21 mouse cellular contexts compared by ENCODE assay signal in the genomic region with DNA sequence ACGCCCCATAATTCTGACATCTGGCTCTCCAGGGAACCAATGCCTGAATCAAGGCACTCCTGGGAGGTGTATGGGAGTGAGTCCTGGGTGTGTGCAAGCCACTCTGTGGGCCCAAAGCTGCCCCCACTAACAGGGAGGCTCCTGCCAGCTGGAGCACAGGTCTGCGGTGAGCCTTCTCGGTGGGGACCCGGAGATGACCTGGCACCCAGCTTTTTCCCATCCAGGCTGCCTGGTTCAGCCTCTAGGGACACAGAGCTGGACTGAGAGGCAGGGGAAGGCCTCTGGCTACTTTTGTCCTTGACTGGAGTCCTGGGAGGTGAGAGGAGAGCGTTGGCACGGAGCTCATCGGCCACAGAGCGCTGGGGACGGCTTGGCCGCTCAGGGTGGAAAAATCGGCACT. TPM values are rescaled to one million over a fixed set of nuclear protein-coding genes. Genes with fewer than 3 reads are reported as not detected.
DNase-seq lines count a peak whose midpoint lies in the region; ATAC-seq and TF ChIP-seq lines count a peak whose summit lies in the region.
"Had no signal": no experiment of that assay in that cellular context is flagged by ENCODE, and none has a peak within 500 bp of the region (broad histone marks: within the 10 kb centered on the region; RNA-seq: fewer than 3 reads in every experiment).

No protein-coding gene starts in this region.

- H3K36me3 ChIP-seq in heart, embryonic 10.5 days, result peaks cover 17% of the 10 kb centered on the region; the same call in 1 of the 2 replicates
- H3K36me3 ChIP-seq in forebrain, embryonic 12.5 days (replicated peaks), result no peaks in the 10 kb centered on the region
- H3K36me3 ChIP-seq: embryonic facial prominence, embryonic 10.5 days; hindbrain, embryonic 12.5 days; intestine, embryonic 15.5 days had no signal

- H3K27ac ChIP-seq in heart, embryonic 10.5 days, result no peak overlapping the region
- no peak overlapping the region for H3K27ac ChIP-seq in cerebellum, adult 2 months (ENCODE audit: insufficient read depth, low read length)
- no peak overlapping the region for H3K27ac ChIP-seq in forebrain, embryonic 12.5 days
- H3K27ac ChIP-seq: embryonic facial prominence, embryonic 10.5 days; heart, embryonic 13.5 days; hindbrain, embryonic 12.5 days; hindbrain, postnatal 0 days; intestine, embryonic 15.5 days; kidney, embryonic 15.5 days had no signal

- peak; percentile 18 for DNase-seq in CD4-positive, CD25-positive, alpha-beta regulatory T cell, adult 2 months (ENCODE audit: low read depth, low spot score)
- peak; percentile 93 for DNase-seq in heart, adult 11 months
- DNase-seq in heart, embryonic 10.5 days (ENCODE audit: low spot score), result no peak
- DNase-seq in adipocyte (ENCODE audit: low spot score), result peak; percentile 16
- DNase-seq in adrenal gland, postnatal 36 days, result peak; percentile 41 to 52
- DNase-seq in cerebellum, adult 2 months, result no peak
- DNase-seq: cerebellum, adult 18-20 months; gastrocnemius, postnatal 10 days; heart, postnatal 36 days; kidney, adult 2 months had no signal

- peaks cover 42% of the 10 kb centered on the region for H3K4me1 ChIP-seq in heart, embryonic 10.5 days
- H3K4me1 ChIP-seq in cerebellum, adult 2 months (ENCODE audit: control insufficient read depth, insufficient read depth, low read length), result peaks cover 23% of the 10 kb centered on the region
- peaks cover 22% of the 10 kb centered on the region for H3K4me1 ChIP-seq in forebrain, embryonic 12.5 days

- H3K4me2 ChIP-seq in forebrain, embryonic 12.5 days, result no peak overlapping the region
- H3K4me2 ChIP-seq: heart, embryonic 13.5 days; hindbrain, embryonic 12.5 days; intestine, embryonic 15.5 days; kidney, embryonic 15.5 days had no signal

- H3K4me3 ChIP-seq in heart, embryonic 10.5 days, result no peak overlapping the region
- no peak overlapping the region for H3K4me3 ChIP-seq in cerebellum, adult 2 months (replicated peaks; ENCODE audit: insufficient read depth, low read depth, low read length)
- no peak overlapping the region for H3K4me3 ChIP-seq in forebrain, embryonic 12.5 days (replicated peaks)
- H3K4me3 ChIP-seq: embryonic facial prominence, embryonic 10.5 days; heart, embryonic 13.5 days; hindbrain, embryonic 12.5 days; intestine, embryonic 15.5 days; kidney, embryonic 15.5 days had no signal

- TF ChIP-seq POLR2A in cerebellum, adult 2 months (IDR thresholded peaks at IDR 0.05; ENCODE audit: borderline replicate concordance, insufficient read depth, low read length), result no peak

- TF ChIP-seq CTCF in cerebellum, adult 2 months (IDR thresholded peaks at IDR 0.05; ENCODE audit: borderline replicate concordance, insufficient read depth, low read depth, low read length), result no peak

- H3K9me3 ChIP-seq in heart, embryonic 10.5 days, result no peaks in the 10 kb centered on the region
- no peaks in the 10 kb centered on the region for H3K9me3 ChIP-seq in forebrain, embryonic 12.5 days
- H3K9me3 ChIP-seq: embryonic facial prominence, embryonic 10.5 days; G1E; heart, embryonic 13.5 days; hindbrain, embryonic 12.5 days; intestine, embryonic 15.5 days; kidney, embryonic 15.5 days had no signal

- no peak overlapping the region for H3K9ac ChIP-seq in forebrain, embryonic 12.5 days
- H3K9ac ChIP-seq: heart, embryonic 13.5 days; hindbrain, embryonic 12.5 days; intestine, embryonic 15.5 days; kidney, embryonic 15.5 days had no signal

- ATAC-seq in CD4-positive, CD25-positive, alpha-beta regulatory T cell, adult 4 months, result no peak
- ATAC-seq in forebrain, embryonic 12.5 days (ENCODE audit: low FRiP score), result no peak
- ATAC-seq: forebrain, embryonic 14.5 days; hindbrain, postnatal 0 days; intestine, embryonic 15.5 days had no signal

- WGBS in heart, embryonic 10.5 days, result 92% methylated on average over 11 of the region's 11 CpGs
- 74% methylated on average over 11 of the region's 11 CpGs for WGBS in cerebellum, adult 2 months
- 93% methylated on average over 11 of the region's 11 CpGs for WGBS in forebrain, embryonic 12.5 days

- 0 out of 2 replicates have a peak, but pooled peaks cover 5% of the 10 kb centered on the region for H3K27me3 ChIP-seq in heart, embryonic 10.5 days (ENCODE audit: insufficient read depth, poor library complexity, severe bottlenecking)
- H3K27me3 ChIP-seq in cerebellum, adult 2 months (ENCODE audit: control insufficient read depth, insufficient read depth, low read length), result no peaks in the 10 kb centered on the region
- H3K27me3 ChIP-seq in forebrain, embryonic 12.5 days, result peaks cover 15% of the 10 kb centered on the region; the same call in 1 of the 2 replicates
- H3K27me3 ChIP-seq: heart, embryonic 13.5 days; intestine, embryonic 15.5 days; kidney, embryonic 15.5 days had no signal

RNA-seq across cellular contexts. Expression of a gene that starts 7.9 kb away (rescaled TPM):
- polyA plus RNA-seq in CD4-positive, CD25-positive, alpha-beta regulatory T cell, adult 4 months (2017; shearing (Covaris generic)), result 1 to 10 TPM; 3.6 to 4.4 TPM
- 0.92 and 1.2 TPM in 2 replicates for polyA plus RNA-seq in heart, embryonic 10.5 days (2016; fragmentation: Nextera tagmentation; extraction: Ambion mirVana)
- total RNA-seq in adrenal gland, postnatal 36 days (2021), result 1 to 10 TPM; 5.8 to 7.6 TPM
- polyA plus RNA-seq in cerebellum, adult 2 months (2012; rRNA removed), result 1.2 and 1.3 TPM in 2 replicates
- 0.18 and 0.23 TPM in 2 replicates for polyA plus RNA-seq in forebrain, embryonic 12.5 days (2016; fragmentation: Nextera tagmentation; extraction: Ambion mirVana)
- total RNA-seq: hindbrain, postnatal 0 days had no signal

RNA-seq across cellular contexts. Expression of a gene that starts 34.8 kb away (rescaled TPM):
- polyA plus RNA-seq in CD4-positive, CD25-positive, alpha-beta regulatory T cell, adult 4 months (2017; shearing (Covaris generic)), result 10 to 100 TPM; 56.7 to 74.8 TPM
- 43.6 and 55.6 TPM in 2 replicates for polyA plus RNA-seq in heart, embryonic 10.5 days (2016; fragmentation: Nextera tagmentation; extraction: Ambion mirVana)
- 10 to 100 TPM; 30.3 to 36.2 TPM for total RNA-seq in adrenal gland, postnatal 36 days (2021)
- polyA plus RNA-seq in cerebellum, adult 2 months (2012; rRNA removed), result 87.7 and 94.2 TPM in 2 replicates
- polyA plus RNA-seq in forebrain, embryonic 12.5 days (2016; fragmentation: Nextera tagmentation; extraction: Ambion mirVana), result 128 and 138 TPM in 2 replicates

RNA-seq across cellular contexts. Expression of a gene that starts 53.2 kb away (rescaled TPM):
- 1 to 10 TPM; 5.1 to 8.8 TPM for polyA plus RNA-seq in CD4-positive, CD25-positive, alpha-beta regulatory T cell, adult 4 months (2017; shearing (Covaris generic))
- 22.0 and 25.6 TPM in 2 replicates for polyA plus RNA-seq in heart, embryonic 10.5 days (2016; fragmentation: Nextera tagmentation; extraction: Ambion mirVana)
- 10 to 100 TPM; 18.3 to 20.0 TPM for total RNA-seq in adrenal gland, postnatal 36 days (2021)
- 13.5 and 14.5 TPM in 2 replicates for polyA plus RNA-seq in cerebellum, adult 2 months (2012; rRNA removed)
- 29.8 and 32.2 TPM in 2 replicates for polyA plus RNA-seq in forebrain, embryonic 12.5 days (2016; fragmentation: Nextera tagmentation; extraction: Ambion mirVana)

RNA-seq across cellular contexts. Expression of a gene that starts 54.2 kb away (rescaled TPM):
- not detected for polyA plus RNA-seq in CD4-positive, CD25-positive, alpha-beta regulatory T cell, adult 4 months (2017; shearing (Covaris generic))
- polyA plus RNA-seq in heart, embryonic 10.5 days (2016; fragmentation: Nextera tagmentation; extraction: Ambion mirVana), result 0.12 and 0.28 TPM in 2 replicates
- total RNA-seq in adrenal gland, postnatal 36 days (2021), result not detected
- polyA plus RNA-seq in cerebellum, adult 2 months (2012; rRNA removed), result 1.1 and 1.8 TPM in 2 replicates
- 0.28 and 0.41 TPM in 2 replicates for polyA plus RNA-seq in forebrain, embryonic 12.5 days (2016; fragmentation: Nextera tagmentation; extraction: Ambion mirVana)
- total RNA-seq: gastrocnemius, postnatal 10 days; heart, postnatal 36 days had no signal
- polyA plus RNA-seq: heart, postnatal 0 days; intestine, embryonic 15.5 days; kidney, embryonic 15.5 days had no signal

Comparison
In these comparisons a context has a peak if more than half of its experiments do, and no peak if none do; other contexts are left out.
1. DNase-seq: peak in CD4-positive, CD25-positive, alpha-beta regulatory T cell, adult 2 months (single experiment), heart, adult 11 months (single experiment), adipocyte (single experiment) and adrenal gland, postnatal 36 days (2 of 2); none in heart, embryonic 10.5 days (single experiment) and cerebellum, adult 2 months (0 of 2).